Mouse (Mus musculus): ENCODE results near the gene Pafah1b1.

GRCm38 (mm10) chr11:74668971-74669370 is 55.5 kb downstream of the Pafah1b1 start:
- TF ChIP-seq CTCF (IDR thresholded peaks at IDR 0.05; ENCODE audit: borderline replicate concordance, insufficient read depth, low read depth, low read length) (no peak), POLR2A (IDR thresholded peaks at IDR 0.05; ENCODE audit: borderline replicate concordance, insufficient read depth, low read length) (no peak)

Data from cerebellum, adult 2 months (tissue).